Mouse (Mus musculus): Measurements from ENCODE around the gene Gm8300. TPM values are rescaled to one million over a fixed set of nuclear protein-coding genes. Genes with fewer than 3 reads are reported as not detected.
"Not testable (repeated sequence)": the region's sequence is repeated elsewhere in the genome, so short reads cannot be mapped to it uniquely, and the experiment has no call there.

The Gm8300 gene
- not detected for total RNA-seq (2021)
- long read RNA-seq, experiment 1, result 0 reads
- long read RNA-seq, experiment 2, result 0 reads

- DNase-seq (ENCODE audit: extremely low spot score in 1 of 2, low spot score in 2 of 2); H3K27ac ChIP-seq; intact Hi-C loops (cut with DNase I); H3K4me3 ChIP-seq: not testable (repeated sequence)
These were observed at the start of gene Gm8300 for GRCm38 (mm10) chr12:87514016-87514415. Gene Gm8300 (plus strand): TSS chr12:87514316.

- no peak for DNase-seq (ENCODE audit: extremely low spot score in 1 of 2, low spot score in 2 of 2)
- TF ChIP-seq CTCF (IDR thresholded peaks at IDR 0.05), result no peak
- Histone ChIP-seq H3K27ac (no peak overlapping the region), H3K4me3 (no peak overlapping the region)
- intact Hi-C loops (cut with DNase I), result no loop called here
These were observed 49.3 kb upstream of the Gm8300 start for GRCm38 (mm10) chr12:87464678-87465297.

- intact Hi-C loops (cut with DNase I), result no loop called here
- TF ChIP-seq CTCF (IDR thresholded peaks at IDR 0.05), result no peak
- Histone ChIP-seq H3K27ac (peak overlapping the region; percentile 98), H3K4me3 (peak overlapping the region; percentile 87)
- no peak for DNase-seq (ENCODE audit: extremely low spot score in 1 of 2, low spot score in 2 of 2)
These were observed 43.6 kb upstream of the Gm8300 start for GRCm38 (mm10) chr12:87470263-87471136.

- DNase-seq (ENCODE audit: extremely low spot score in 1 of 2, low spot score in 2 of 2), result peak in 1 of 2 experiments; percentile 32
- H3K27ac ChIP-seq, result peak overlapping the region; percentile 98
- peak overlapping the region; percentile 87 for H3K4me3 ChIP-seq
- TF ChIP-seq CTCF (IDR thresholded peaks at IDR 0.05), result no peak
- intact Hi-C loops (cut with DNase I), result no loop called here
These were observed 42.6 kb upstream of the Gm8300 start for GRCm38 (mm10) chr12:87471421-87471963.

GRCm38 (mm10) chr12:87471964-87472786 is 41.9 kb upstream of the Gm8300 start, which contains the start of gene Snw1:
Gene Snw1 (minus strand): TSS chr12:87472274.
- intact Hi-C loops (cut with DNase I), result no loop called here
- TF ChIP-seq CTCF (IDR thresholded peaks at IDR 0.05), result no peak
- Histone ChIP-seq H3K27ac (peak within 1 kb of the TSS; percentile 98), H3K4me3 (peak within 1 kb of the TSS; percentile 87)
- DNase-seq (ENCODE audit: extremely low spot score in 1 of 2, low spot score in 2 of 2), result peak; percentile 93 to 95

GRCm38 (mm10) chr12:87474756-87475155 is 39.4 kb upstream of the Gm8300 start:
- no peak for DNase-seq (ENCODE audit: extremely low spot score in 1 of 2, low spot score in 2 of 2)
- H3K27ac ChIP-seq, result no peak overlapping the region
- intact Hi-C loops (cut with DNase I), result no loop called here

GRCm38 (mm10) chr12:87482482-87482881 is 31.6 kb upstream of the Gm8300 start:
- H3K27ac ChIP-seq; H3K4me3 ChIP-seq; DNase-seq (ENCODE audit: extremely low spot score in 1 of 2, low spot score in 2 of 2); intact Hi-C loops (cut with DNase I): not testable (repeated sequence)

More at GRCm38 (mm10) chr12:87474756-87475155, 39.4 kb upstream of the Gm8300 start:
- no peak for TF ChIP-seq CTCF (IDR thresholded peaks at IDR 0.05)
- no peak overlapping the region for H3K4me3 ChIP-seq

- intact Hi-C loops (cut with DNase I); H3K4me3 ChIP-seq; H3K27ac ChIP-seq; DNase-seq (ENCODE audit: extremely low spot score in 1 of 2, low spot score in 2 of 2): not testable (repeated sequence)
These were observed 25.4 kb upstream of the Gm8300 start for GRCm38 (mm10) chr12:87488683-87489082.

- H3K4me3 ChIP-seq; intact Hi-C loops (cut with DNase I): not testable (repeated sequence)
These were observed 19.7 kb upstream of the Gm8300 start, which contains the start of gene Gm5788 for GRCm38 (mm10) chr12:87494421-87494820. Gene Gm5788 (plus strand): TSS chr12:87494721.

GRCm38 (mm10) chr12:87519616-87520015 is 5.5 kb downstream of the Gm8300 start:
- DNase-seq (ENCODE audit: extremely low spot score in 1 of 2, low spot score in 2 of 2); H3K4me3 ChIP-seq; intact Hi-C loops (cut with DNase I); H3K27ac ChIP-seq: not testable (repeated sequence)

More at GRCm38 (mm10) chr12:87494421-87494820, 19.7 kb upstream of the Gm8300 start, which contains the start of gene Gm5788:
- not testable (repeated sequence) for H3K27ac ChIP-seq; DNase-seq (ENCODE audit: extremely low spot score in 1 of 2, low spot score in 2 of 2)

- no peak overlapping the region for H3K4me3 ChIP-seq
- no peak for DNase-seq (ENCODE audit: extremely low spot score in 1 of 2, low spot score in 2 of 2)
- TF ChIP-seq CTCF (IDR thresholded peaks at IDR 0.05), result no peak
- H3K27ac ChIP-seq, result no peak overlapping the region
- intact Hi-C loops (cut with DNase I), result no loop called here
These were observed 29.8 kb downstream of the Gm8300 start for GRCm38 (mm10) chr12:87543927-87544326.

- H3K27ac ChIP-seq; DNase-seq (ENCODE audit: extremely low spot score in 1 of 2, low spot score in 2 of 2); intact Hi-C loops (cut with DNase I); H3K4me3 ChIP-seq: not testable (repeated sequence)
These were observed 36.5 kb downstream of the Gm8300 start for GRCm38 (mm10) chr12:87550628-87551027.

All from left cerebral cortex, adult 2 months (tissue).